Mouse (Mus musculus) liver, adult 2 months (tissue): Measurements from ENCODE around the gene Rsrc1. TPM values are rescaled to one million over a fixed set of nuclear protein-coding genes. Genes with fewer than 3 reads are reported as not detected.

Experiments used
- DNase-seq: peaks from one replicate; pipeline ENCODE4 v3.0.0-alpha.2; 2011; ENCODE audit warnings: low read depth, low spot score; ENCODE audit errors: extremely low read depth
- H3K27ac ChIP-seq: fragments of 200-500 bp; replicated peaks from 2 replicates; pipeline ENCODE4 v1.5.1; 2012; ENCODE audit warnings: low read depth, mild to moderate bottlenecking, control low read depth, inconsistent platforms, low read length; ENCODE audit not compliant: insufficient read depth
- H3K27me3 ChIP-seq: fragments of 200-500 bp; 2 replicates; pipeline ENCODE4 v1.6.1; 2012; ENCODE audit warnings: mild to moderate bottlenecking, moderate library complexity, low read length, inconsistent platforms; ENCODE audit not compliant: control insufficient read depth, insufficient read depth
- H3K36me3 ChIP-seq: fragments of 200-500 bp; 2 replicates; pipeline ENCODE4 v1.6.1; 2012; ENCODE audit warnings: low read length, inconsistent platforms; ENCODE audit not compliant: control insufficient read depth, insufficient read depth
- H3K4me1 ChIP-seq: fragments of 200-500 bp; 2 replicates; pipeline ENCODE4 v1.6.1; 2011; ENCODE audit warnings: low read length; ENCODE audit not compliant: control insufficient read depth, insufficient read depth
- H3K4me3 ChIP-seq: fragments of 200-500 bp; 2 replicates; pipeline ENCODE4 v1.5.1; 2011; ENCODE audit warnings: low read depth, mild to moderate bottlenecking, control low read depth, low read length, moderate library complexity; ENCODE audit not compliant: insufficient read depth
- H3K79me2 ChIP-seq: fragments of 200-500 bp; 2 replicates; pipeline ENCODE4 v1.6.1; 2012; ENCODE audit warnings: inconsistent platforms, mild to moderate bottlenecking, low read length, moderate library complexity; ENCODE audit not compliant: control insufficient read depth, insufficient read depth
- H3K9ac ChIP-seq: fragments of 200-500 bp; 2 replicates; pipeline ENCODE4 v1.6.1; 2012; ENCODE audit warnings: low read depth, mild to moderate bottlenecking, control low read depth, inconsistent platforms, low read length
- CTCF ChIP-seq: fragments of 200-500 bp; IDR thresholded peaks from 2 replicates; pipeline ENCODE4 v1.5.1; 2011; ENCODE audit warnings: low read depth, low read length, control low read depth
- POLR2A ChIP-seq: fragments of 200-500 bp; IDR thresholded peaks from 2 replicates; pipeline ENCODE4 v1.6.1; 2011; ENCODE audit warnings: low read length, control low read depth; ENCODE audit not compliant: insufficient read depth; ENCODE audit errors: extremely low read depth
- WGBS: fragments of 180-500 bp; shearing (Covaris S2); methylation state at CpG from one replicate; pipeline ENCODE4 v1.1.7; 2018; 5-methylcytosine and 5-hydroxymethylcytosine counted together
- polyA plus RNA-seq: library from polyadenylated mRNA; depleted of rRNA; stranded (reverse); fragments of >200 nt; gene quantifications from 2 replicates; pipeline ENCODE4 v1.2.3, GENCODE M21; 2012
- total RNA-seq: library from RNA; depleted of rRNA; stranded (reverse); fragments of >200 nt; gene quantifications from 2 replicates; pipeline ENCODE4 v1.2.3, GENCODE M21; 2014

Gene Rsrc1
- total and polyA plus RNA-seq, 2 experiments, result 2.0 to 15.0 TPM

- H3K27me3 ChIP-seq, result peaks cover 30% of the 10 kb centered on the region
- 2% methylated on average over 14 of the region's 15 CpGs for WGBS
- H3K4me1 ChIP-seq, result peaks cover 5% of the 10 kb centered on the region
Observed at GRCm38 (mm10) chr3:66981706-66982105, 516 bp downstream of the Rsrc1 start, which contains the start of gene Shox2. TSS of gene Shox2 (minus strand) at chr3:66981771.

GRCm38 (mm10) chr3:66982181-66982911, 1.2 kb downstream of the Rsrc1 start:
- no peak overlapping the region for H3K9ac ChIP-seq
- no peaks in the 10 kb centered on the region for H3K36me3 ChIP-seq
- peaks cover 6% of the 10 kb centered on the region; the same call in 1 of the 2 replicates for H3K79me2 ChIP-seq
- peaks cover 30% of the 10 kb centered on the region for H3K27me3 ChIP-seq
- TF ChIP-seq POLR2A (no peak), CTCF (no peak)
- no peak for DNase-seq
- peaks cover 5% of the 10 kb centered on the region for H3K4me1 ChIP-seq
- WGBS, result 2% methylated on average over 29 of the region's 29 CpGs
- no peak overlapping the region for H3K4me3 ChIP-seq
- H3K27ac ChIP-seq, result no peak overlapping the region

More at GRCm38 (mm10) chr3:66981706-66982105, 516 bp downstream of the Rsrc1 start, which contains the start of gene Shox2:
- Histone ChIP-seq H3K27ac (no peak within 1 kb of the TSS), H3K9ac (no peak within 1 kb of the TSS), H3K79me2 (peaks cover 6% of the 10 kb centered on the region; the same call in 1 of the 2 replicates), H3K4me3 (peak within 1 kb of the TSS; percentile 59), H3K36me3 (no peaks in the 10 kb centered on the region)
- DNase-seq, result no peak
- no peak for TF ChIP-seq POLR2A

- no peak overlapping the region for H3K4me3 ChIP-seq
- peak; percentile 22 for DNase-seq
- peaks cover 6% of the 10 kb centered on the region; the same call in 1 of the 2 replicates for H3K79me2 ChIP-seq
- H3K9ac ChIP-seq, result no peak overlapping the region
- H3K27ac ChIP-seq, result no peak overlapping the region
- WGBS, result 17% methylated on average over 3 of the region's 3 CpGs
- peaks cover 5% of the 10 kb centered on the region for H3K4me1 ChIP-seq
- H3K36me3 ChIP-seq, result no peaks in the 10 kb centered on the region
- peaks cover 27% of the 10 kb centered on the region for H3K27me3 ChIP-seq
- TF ChIP-seq POLR2A (no peak), CTCF (no peak)
Observed at GRCm38 (mm10) chr3:66983481-66983880, 2.3 kb downstream of the Rsrc1 start.

- peaks cover 5% of the 10 kb centered on the region for H3K4me1 ChIP-seq
- H3K4me3 ChIP-seq, result peak overlapping the region; percentile 96
- H3K36me3 ChIP-seq, result no peaks in the 10 kb centered on the region
- DNase-seq, result peak; percentile 91
- peaks cover 13% of the 10 kb centered on the region for H3K27me3 ChIP-seq
- H3K79me2 ChIP-seq, result peaks cover 6% of the 10 kb centered on the region; the same call in 1 of the 2 replicates
- no peak for TF ChIP-seq POLR2A
- no peak for TF ChIP-seq CTCF
- H3K27ac ChIP-seq, result no peak overlapping the region; the same call in 1 of the 2 replicates
- peak overlapping the region; percentile 92 for H3K9ac ChIP-seq
- WGBS, result under 1% methylated on average over 60 of the region's 60 CpGs
Observed at GRCm38 (mm10) chr3:66985539-66986286, 4.5 kb downstream of the Rsrc1 start.

GRCm38 (mm10) chr3:66986287-66986560, 5.0 kb downstream of the Rsrc1 start:
- 12% methylated on average over 1 of the region's 1 CpGs for WGBS

GRCm38 (mm10) chr3:66996820-66997219, 15.6 kb downstream of the Rsrc1 start:
- DNase-seq, result no peak

More at GRCm38 (mm10) chr3:66986287-66986560, 5.0 kb downstream of the Rsrc1 start:
- H3K4me3 ChIP-seq, result peak overlapping the region; percentile 96
- no peaks in the 10 kb centered on the region for H3K36me3 ChIP-seq
- no peak for DNase-seq
- TF ChIP-seq POLR2A, result no peak
- TF ChIP-seq CTCF, result no peak
- H3K27ac ChIP-seq, result no peak overlapping the region
- peaks cover 8% of the 10 kb centered on the region for H3K27me3 ChIP-seq
- H3K79me2 ChIP-seq, result peaks cover 6% of the 10 kb centered on the region; the same call in 1 of the 2 replicates
- peaks cover 5% of the 10 kb centered on the region for H3K4me1 ChIP-seq
- H3K9ac ChIP-seq, result peak overlapping the region; percentile 92

More at GRCm38 (mm10) chr3:66996820-66997219, 15.6 kb downstream of the Rsrc1 start:
- Histone ChIP-seq H3K27me3 (no peaks in the 10 kb centered on the region), H3K27ac (no peak overlapping the region), H3K9ac (no peak overlapping the region), H3K79me2 (no peaks in the 10 kb centered on the region; the same call in 1 of the 2 replicates), H3K4me3 (no peak overlapping the region), H3K4me1 (no peaks in the 10 kb centered on the region; the same call in 1 of the 2 replicates), H3K36me3 (peaks cover 18% of the 10 kb centered on the region; the same call in 1 of the 2 replicates)
- TF ChIP-seq CTCF (no peak), POLR2A (no peak)
- WGBS, result 93% methylated on average over 1 of the region's 1 CpGs
